Mouse (Mus musculus) brain, adult 10 weeks (tissue): ENCODE measurements around the gene Casp9. TPM values are rescaled to one million over a fixed set of nuclear protein-coding genes. Genes with fewer than 3 reads are reported as not detected.

Experiments used
- polyA plus RNA-seq: library from polyadenylated mRNA; stranded (reverse); fragments of 350-450 nt; fragmentation: Illumina TruSeq; extraction: RNeasy Lipid Tissue Mini Kit (QIAGEN cat#74804); gene quantifications from one replicate; pipeline ENCODE4 v1.2.3, GENCODE M21; 2015; ENCODE audit warnings: low read depth, low replicate concordance

Casp9 gene
- 16.7 TPM for polyA plus RNA-seq

DNA sequence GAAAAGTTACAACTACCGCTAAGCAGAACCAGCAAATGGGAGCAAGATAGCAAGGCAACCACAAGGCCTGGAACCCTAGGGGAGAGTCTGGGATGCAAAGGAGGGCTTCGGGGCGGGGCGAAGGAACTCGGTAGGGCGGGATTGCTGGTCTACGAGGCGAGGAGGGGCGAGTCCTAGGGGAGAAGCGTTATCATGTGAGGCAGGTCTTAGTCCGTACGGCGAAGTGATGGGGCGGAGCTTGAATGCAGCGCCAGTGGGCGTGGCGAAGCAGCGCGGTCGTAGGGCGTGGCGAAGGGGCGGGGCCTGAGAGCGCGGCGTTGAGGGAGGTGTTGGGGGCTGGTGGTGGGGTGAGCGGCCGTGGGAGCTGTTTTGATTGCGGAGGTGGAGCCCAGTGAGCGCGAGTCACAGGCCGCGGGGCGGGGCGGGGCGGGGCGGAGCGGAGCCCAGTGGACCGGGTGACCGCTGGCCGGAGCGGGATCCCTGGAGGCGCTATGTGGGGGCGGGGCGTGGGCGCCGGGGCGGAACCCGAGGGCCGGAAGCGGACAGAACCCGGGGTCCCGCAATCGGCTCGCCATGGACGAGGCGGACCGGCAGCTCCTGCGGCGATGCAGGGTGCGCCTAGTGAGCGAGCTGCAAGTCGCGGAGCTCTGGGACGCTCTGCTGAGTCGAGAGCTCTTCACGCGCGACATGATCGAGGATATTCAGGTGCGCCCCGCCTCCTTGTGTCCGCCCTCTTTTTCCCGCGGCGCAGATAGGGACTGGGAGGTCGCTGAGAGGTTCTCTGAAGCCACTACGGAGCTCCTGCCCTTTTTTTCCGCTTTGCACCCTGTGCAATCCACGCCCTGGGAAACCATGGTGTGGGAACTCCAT, at the start of gene Casp9:
Gene Casp9 (plus strand): TSS at position 331 of the 870 bp plus-strand sequence.

DNA sequence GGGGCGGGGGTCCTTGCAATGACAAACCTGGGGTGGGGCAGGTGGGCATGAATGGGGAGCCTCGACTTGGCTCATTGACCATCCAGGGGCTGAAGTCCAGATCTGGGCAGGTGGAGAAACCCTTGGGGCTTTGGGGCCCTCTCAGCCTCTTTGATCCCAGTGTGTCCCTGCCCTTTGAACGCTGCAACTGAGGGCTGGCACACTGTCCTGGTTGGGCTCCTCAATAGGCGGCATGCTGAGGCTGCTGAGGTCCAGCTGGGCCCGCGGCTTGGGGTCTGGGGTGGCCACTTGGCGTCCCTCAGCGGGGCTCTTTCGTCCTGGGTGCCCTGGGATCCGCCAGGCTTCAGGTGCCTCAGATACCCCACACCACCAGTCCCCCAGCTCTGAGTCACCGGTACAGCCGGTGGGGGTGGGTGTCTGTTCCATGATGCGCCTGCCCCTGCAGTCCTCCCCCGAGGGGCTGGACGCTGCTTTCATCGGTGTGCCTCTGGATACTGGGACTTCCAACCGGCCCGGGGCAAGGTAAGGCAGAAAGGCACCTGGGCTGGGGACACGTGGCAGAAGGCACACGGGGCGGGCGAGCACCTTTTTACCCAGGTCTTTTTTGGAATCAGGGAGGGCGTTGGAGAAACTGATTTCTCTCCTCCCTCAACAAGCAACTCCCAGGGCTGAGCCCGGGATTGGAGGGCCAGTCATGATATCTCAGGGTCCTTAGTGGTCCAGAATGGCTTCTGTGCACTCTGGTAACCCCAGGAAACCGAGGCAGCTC, 46.6 kb upstream of the Casp9 start, which contains the start of gene Agmat:
Gene Agmat (plus strand): TSS at position 95 of the 769 bp plus-strand sequence.

DNA sequence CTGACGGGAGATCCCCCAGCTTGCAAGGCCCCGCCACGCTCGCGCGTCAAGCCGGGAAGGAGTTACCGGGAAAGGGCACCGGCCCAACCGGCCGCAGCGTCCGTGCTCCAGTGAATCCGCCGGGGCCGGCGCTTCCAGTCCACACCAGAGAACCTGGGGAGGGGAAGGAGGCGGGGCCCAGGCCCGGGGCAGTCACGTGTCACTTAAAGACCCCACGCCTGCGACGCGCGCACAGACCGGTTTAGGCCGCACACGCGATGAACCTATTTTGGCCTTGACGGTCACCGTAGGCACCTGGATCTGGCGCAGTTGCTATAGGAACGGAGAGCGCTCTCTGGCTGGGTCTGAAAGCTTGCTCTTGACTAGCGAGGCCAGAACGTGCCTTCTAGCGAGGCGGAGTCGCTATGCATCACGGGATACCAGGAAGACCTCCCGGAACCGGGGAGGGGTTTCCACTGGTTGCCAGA, 2.9 kb upstream of the Casp9 start, which contains the start of gene Dnajc16:
Gene Dnajc16 (minus strand): TSS at position 408 of the 467 bp plus-strand sequence.

DNA sequence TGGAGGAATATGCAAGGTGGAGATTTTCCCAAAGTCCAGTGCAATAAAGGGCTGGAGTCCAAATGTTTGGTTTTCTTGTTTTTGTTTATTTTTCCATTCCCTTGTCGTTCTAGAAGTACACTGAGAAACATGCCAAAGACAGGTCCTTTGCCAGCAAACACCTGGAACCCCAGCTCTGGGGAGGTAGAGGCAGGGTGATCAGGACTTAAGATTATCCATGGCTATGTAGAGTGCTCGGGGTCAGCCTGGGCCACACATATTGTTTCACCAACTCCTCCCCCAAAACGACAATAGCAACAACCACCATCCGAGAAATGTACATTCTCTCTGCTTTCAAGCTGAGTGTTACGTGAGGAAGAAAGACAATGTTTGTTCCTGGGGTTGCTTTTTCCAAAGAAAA, 32.6 kb downstream of the Casp9 start, which contains the start of gene Cela2a:
Gene Cela2a (minus strand): TSS at position 101 of the 400 bp plus-strand sequence.

DNA sequence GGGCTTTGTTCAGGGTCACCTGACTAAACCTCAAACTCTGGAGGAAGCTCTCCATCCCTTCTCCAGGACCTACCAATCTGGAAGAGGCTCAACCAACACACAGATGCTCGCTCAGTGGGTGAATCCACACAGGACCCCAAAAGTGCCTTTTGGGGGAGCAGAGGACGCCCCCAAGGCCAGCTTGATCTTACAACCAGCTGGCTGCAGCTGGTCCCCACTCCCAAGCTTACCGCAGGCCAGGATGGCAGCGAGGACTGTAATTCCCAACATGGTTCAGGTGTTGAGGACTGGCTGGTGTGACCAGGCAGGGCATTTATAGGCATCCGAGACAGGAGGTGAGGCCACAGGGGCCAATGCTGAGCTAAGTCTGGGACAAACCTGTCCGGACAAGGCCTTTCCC, 52.6 kb downstream of the Casp9 start, which contains the start of gene Ctrc:
Gene Ctrc (minus strand): TSS at position 361 of the 400 bp plus-strand sequence.

Other genes starting within 250 kb of the Casp9 start
- 1.2 TPM for gene Fblim1, start 187.5 kb upstream of the Casp9 start, polyA plus RNA-seq
- 0.43 TPM for gene Tmem82, start 175.0 kb upstream of the Casp9 start, polyA plus RNA-seq
- 8.2 TPM for gene Slc25a34, start 169.8 kb upstream of the Casp9 start, polyA plus RNA-seq
- 66.4 TPM for gene Plekhm2, start 128.7 kb upstream of the Casp9 start, polyA plus RNA-seq
- gene Rsc1a1, start 108.0 kb upstream of the Casp9 start, polyA plus RNA-seq: 6.5 TPM
- gene Ddi2, start 70.2 kb upstream of the Casp9 start, polyA plus RNA-seq: 20.2 TPM
- 2.3 TPM for gene Agmat, start 46.9 kb upstream of the Casp9 start, polyA plus RNA-seq
- gene Dnajc16, start 2.7 kb upstream of the Casp9 start, polyA plus RNA-seq: 28.5 TPM
- not detected for gene Cela2a, start 32.5 kb downstream of the Casp9 start, polyA plus RNA-seq
- not detected for gene Ctrc, start 52.7 kb downstream of the Casp9 start, polyA plus RNA-seq
- gene Efhd2, start 81.3 kb downstream of the Casp9 start, polyA plus RNA-seq: 233 TPM
- 10.1 TPM for gene Fhad1, start 221.5 kb downstream of the Casp9 start, polyA plus RNA-seq